Mouse (Mus musculus): ENCODE measurements around the gene Lrrc8d.

Lrrc8d gene

GRCm38 (mm10) chr5:105699141-105700069 is at the start of gene Lrrc8d:
Gene Lrrc8d (plus strand): TSS chr5:105699969.
- peak; percentile 94 for DNase-seq

DNA sequence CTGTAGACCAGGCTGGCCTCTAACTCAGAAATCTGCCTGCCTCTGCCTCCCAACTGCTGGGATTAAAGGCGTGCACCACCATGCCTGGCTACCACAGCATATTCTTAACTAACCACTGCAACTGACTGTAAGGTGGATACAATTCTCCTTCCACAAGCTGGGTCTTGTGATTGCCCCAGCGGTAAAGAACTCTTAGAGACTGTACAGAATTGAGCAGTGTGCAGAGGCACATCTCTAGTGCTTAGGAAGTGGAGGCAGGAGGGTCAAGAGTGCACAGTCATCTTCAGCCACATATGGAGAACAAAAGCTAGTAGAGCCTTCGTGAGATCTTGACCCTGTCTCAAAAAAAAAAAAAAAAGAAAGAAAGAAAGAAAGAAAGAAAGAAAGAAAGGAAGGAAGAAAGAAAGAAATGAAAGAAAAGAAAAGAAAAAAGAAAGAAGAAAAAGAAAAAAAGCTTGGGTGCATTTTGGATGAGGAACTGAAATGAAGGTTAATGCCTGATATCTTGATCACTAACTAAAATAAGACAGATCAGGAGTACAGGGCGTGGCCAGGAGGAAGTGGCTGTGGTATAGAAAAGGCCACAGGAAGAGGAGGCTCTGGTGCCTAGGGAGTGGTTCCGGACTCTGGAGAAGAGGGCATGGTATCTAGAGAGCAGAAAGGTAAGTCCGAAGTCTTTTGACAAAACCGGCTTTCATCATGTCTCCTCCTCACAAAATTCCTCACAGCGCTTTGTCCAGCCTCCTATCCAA is 48.9 kb upstream of the Lrrc8d start:
- DNase-seq, result no peak

- DNase-seq, result peak; percentile 43
Observed at GRCm38 (mm10) chr5:105651561-105651991, 48.2 kb upstream of the Lrrc8d start.

DNA sequence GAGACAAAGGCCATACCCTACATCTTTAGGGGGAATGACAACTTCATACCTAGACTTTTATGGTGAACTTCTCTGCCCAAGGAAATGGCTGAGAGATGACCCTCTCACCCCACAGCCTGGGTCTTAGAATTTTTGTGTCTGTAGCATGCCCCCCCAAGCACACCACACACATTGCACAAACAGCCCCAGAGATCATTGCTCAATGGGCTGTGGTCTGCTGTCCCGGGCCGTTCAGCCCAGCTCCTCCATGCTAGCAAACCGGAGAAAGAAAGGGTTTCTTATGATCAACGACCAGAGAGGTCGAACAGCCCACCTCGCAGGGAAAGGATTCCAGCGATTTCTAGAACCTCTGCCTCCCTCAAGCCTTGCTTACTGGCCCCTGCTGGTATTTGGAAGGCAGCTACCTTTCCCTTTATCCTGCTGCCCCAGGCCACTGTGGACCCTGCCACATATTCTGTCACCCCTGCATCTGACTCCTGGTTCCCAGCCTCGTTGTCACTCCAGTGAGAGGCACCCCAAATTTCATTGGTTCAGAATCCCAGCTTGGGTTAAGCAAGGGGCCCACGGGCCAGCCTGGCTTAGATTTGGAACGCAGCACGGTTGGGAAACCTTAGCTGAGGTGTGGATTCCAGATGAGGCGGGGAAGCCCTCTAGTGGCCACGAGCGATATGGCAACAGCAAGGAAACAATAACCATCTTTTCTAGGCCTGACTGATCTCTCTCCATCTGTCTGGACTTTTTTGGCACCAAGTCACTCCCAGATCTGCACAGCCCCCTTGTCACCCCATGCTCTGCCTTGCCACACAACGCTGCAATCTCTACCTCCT is 45.3 kb upstream of the Lrrc8d start:
- DNase-seq, result peak; percentile 90

GRCm38 (mm10) chr5:105655100-105655734 is 44.6 kb upstream of the Lrrc8d start:
- DNase-seq, result no peak

DNA sequence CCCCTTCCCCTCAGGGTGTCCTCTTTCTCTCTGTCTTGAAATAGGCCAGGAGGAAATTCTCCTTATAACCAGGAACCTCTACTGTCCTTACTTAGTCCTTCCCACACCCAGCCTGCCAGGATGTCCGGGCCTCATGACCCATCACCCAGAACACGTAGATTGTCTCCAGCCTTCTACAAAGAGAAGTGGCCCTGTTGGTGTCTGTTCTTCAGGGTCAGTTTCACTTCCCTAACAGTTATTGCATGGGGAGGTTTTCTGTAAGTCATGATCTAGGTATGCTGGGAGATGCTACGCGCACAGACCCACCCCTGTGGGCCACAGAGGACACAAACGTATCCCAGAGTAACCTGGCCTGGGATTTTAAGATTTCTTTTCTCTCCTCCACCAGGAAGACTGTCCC is 37.9 kb upstream of the Lrrc8d start:
- no peak for DNase-seq

- no peak for DNase-seq
Observed at GRCm38 (mm10) chr5:105666930-105667329, 32.8 kb upstream of the Lrrc8d start.

- DNase-seq, result no peak
Observed at GRCm38 (mm10) chr5:105667411-105667810, 32.4 kb upstream of the Lrrc8d start.

DNA sequence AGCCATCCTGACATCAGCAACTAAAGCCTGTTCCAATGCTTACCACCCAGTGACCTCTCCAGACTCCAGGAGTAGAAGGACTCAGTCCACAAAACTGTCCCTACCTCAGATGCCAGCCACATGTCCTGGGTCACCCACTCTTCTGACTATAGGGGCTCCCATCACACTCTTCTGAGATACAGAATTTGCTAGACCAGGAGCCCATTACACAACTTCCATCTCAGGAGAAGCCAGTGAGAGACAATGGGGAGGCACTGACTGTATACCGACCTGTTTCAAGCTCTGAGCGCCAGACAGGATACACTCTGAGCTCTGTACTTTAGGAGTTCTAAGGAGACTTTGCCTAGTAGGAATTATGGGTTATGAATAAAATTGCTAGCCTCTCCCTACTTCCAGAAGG is 30.7 kb upstream of the Lrrc8d start:
- no peak for DNase-seq

- DNase-seq, result no peak
Observed at GRCm38 (mm10) chr5:105669508-105670353, 30.0 kb upstream of the Lrrc8d start.

DNA sequence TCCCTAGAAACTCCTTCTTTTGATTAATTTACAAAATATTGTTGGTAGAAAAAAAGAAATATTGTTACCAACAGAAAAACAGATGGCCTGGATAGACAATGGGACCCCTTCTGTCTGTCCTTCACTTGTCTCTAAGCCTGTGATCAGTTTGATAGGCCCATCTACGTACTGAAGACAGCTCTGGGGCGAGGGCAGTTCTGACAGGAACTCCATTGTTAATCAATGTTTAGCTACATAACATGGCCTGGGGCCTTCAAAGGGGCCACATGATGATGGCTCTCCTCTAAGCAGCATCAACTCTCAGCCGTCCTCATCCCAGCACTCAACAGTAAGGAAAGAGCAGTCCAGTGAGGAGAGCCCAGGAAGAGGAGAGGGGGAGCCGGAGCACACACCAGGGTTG is 27.4 kb upstream of the Lrrc8d start:
- DNase-seq, result no peak

DNA sequence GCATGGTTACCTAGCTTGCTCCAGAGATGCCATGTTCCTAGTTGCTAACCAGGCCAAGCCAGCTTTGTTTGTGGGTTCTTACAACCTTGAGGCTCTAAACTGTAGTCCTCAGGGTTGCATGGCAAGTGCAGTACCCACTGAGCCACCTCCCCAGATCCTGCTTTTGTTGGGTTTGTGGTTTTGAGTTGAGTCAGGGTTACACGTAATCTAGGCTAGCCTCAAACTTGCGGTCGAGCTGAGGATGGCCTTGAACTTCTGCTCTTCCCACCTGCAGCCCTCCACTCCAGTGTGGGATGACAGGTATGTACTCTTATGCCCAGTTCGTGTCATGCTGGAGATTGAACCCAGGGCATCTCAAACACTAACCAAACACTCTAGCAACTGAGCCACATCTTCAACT is 24.3 kb upstream of the Lrrc8d start:
- DNase-seq, result no peak

- no peak for DNase-seq
Observed at GRCm38 (mm10) chr5:105677071-105677470, 22.7 kb upstream of the Lrrc8d start.

DNA sequence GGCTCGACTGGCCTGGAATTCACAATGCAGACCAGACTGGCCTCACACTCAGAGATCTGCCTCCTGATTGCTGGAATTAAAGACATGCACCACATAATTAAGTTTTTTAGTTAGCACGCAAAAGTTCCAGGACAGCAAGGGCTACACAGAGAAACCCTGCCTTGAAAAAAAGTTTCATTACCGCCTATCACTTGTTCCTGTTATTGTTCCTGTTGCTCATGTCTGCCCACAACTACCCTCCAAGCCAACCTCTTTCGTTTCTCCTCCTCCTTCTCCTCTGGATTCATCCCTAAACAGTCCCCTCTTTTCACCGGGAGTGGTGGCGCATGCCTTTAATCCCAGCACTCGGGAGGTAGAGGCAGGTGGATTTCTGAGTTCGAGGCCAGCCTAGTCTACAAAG is 21.5 kb upstream of the Lrrc8d start:
- DNase-seq, result no peak

DNA sequence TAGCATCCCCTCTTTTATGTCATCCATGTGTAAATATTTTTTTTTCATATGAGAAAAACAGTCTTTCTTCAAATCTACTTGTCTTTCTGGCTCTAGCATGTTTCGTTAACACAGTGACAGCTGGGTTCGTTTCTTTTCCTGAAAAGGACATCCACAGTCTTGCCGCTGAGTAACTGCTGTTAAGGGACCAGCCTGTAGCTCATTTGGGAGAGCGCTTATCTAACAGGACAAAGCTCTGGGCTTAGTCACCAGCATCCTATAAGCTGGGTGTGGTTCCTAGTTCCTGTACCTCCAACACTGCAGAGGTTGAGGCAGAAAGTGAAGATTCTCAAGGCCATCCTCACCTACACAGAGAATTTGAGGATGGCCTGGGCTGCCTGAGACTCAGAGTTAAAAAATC is 20.5 kb upstream of the Lrrc8d start:
- DNase-seq, result no peak

- DNase-seq, result peak; percentile 34
Observed at GRCm38 (mm10) chr5:105679921-105680843, 19.6 kb upstream of the Lrrc8d start.

DNA sequence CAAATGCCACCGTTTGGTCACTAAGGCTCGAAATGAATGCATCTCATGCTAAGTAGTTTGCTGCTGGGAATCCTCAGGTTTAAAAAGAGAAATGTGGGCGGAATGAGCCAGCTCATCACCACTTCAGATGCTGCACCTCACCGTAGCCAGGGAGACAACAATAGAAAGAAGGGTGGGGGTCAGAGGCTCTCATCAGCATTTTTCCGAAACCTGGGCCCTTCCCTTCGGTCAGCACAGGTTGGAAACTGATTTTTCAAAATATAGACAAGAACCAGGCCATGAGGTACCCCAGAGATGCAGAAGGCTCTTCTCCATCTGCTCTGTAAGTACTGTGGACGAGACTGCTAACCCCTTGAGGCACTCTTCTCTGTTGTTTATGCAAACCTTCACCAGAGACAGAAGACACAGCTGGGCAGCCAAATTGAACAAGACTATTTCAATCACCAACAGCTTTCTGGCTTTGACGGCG is 17.6 kb upstream of the Lrrc8d start:
- DNase-seq, result no peak

- no peak for DNase-seq
Observed at GRCm38 (mm10) chr5:105683912-105684350, 15.8 kb upstream of the Lrrc8d start.

- DNase-seq, result peak; percentile 90
Observed at GRCm38 (mm10) chr5:105684861-105685600, 14.7 kb upstream of the Lrrc8d start.

Data from kidney, postnatal 10 days (tissue).